In genomic region chr10:67439844-67440243, GRCm38 (mm10) we compare ENCODE assay signal across 31 mouse cellular contexts.
"Had no signal": no experiment of that assay in that cellular context is flagged by ENCODE, and none has a peak within 500 bp of the region (broad histone marks: within the 10 kb centered on the region; RNA-seq: fewer than 3 reads in every experiment).

No protein-coding gene starts in this region.

- H3K9me3 ChIP-seq: heart, embryonic 15.5 days; hindbrain, embryonic 10.5 days; hindbrain, embryonic 12.5 days; hindbrain, embryonic 13.5 days; hindbrain, embryonic 15.5 days; intestine, embryonic 15.5 days; kidney, embryonic 15.5 days had no signal

- H3K36me3 ChIP-seq: heart, embryonic 15.5 days; hindbrain, embryonic 10.5 days; hindbrain, embryonic 12.5 days; hindbrain, embryonic 13.5 days; hindbrain, embryonic 15.5 days; intestine, embryonic 15.5 days; kidney, embryonic 15.5 days had no signal

- H3K27ac ChIP-seq: heart, embryonic 15.5 days; hindbrain, embryonic 10.5 days; hindbrain, embryonic 12.5 days; hindbrain, embryonic 13.5 days; hindbrain, embryonic 14.5 days; hindbrain, embryonic 15.5 days; hindbrain, postnatal 0 days; intestine, embryonic 15.5 days; kidney, embryonic 15.5 days; kidney, postnatal 0 days; layer of hippocampus, adult 2 months; left cerebral cortex, adult 2 months had no signal

- H3K9ac ChIP-seq: heart, embryonic 15.5 days; hindbrain, embryonic 12.5 days; hindbrain, embryonic 13.5 days; hindbrain, embryonic 14.5 days; hindbrain, embryonic 15.5 days; intestine, embryonic 15.5 days; kidney, embryonic 15.5 days had no signal

- H3K4me3 ChIP-seq: heart, embryonic 15.5 days; hindbrain, embryonic 10.5 days; hindbrain, embryonic 12.5 days; hindbrain, embryonic 13.5 days; hindbrain, embryonic 15.5 days; intestine, embryonic 15.5 days; kidney, embryonic 15.5 days; layer of hippocampus, adult 2 months; left cerebral cortex, adult 2 months had no signal

- H3K4me2 ChIP-seq: heart, embryonic 15.5 days; hindbrain, embryonic 12.5 days; hindbrain, embryonic 13.5 days; hindbrain, embryonic 14.5 days; hindbrain, embryonic 15.5 days; intestine, embryonic 15.5 days; kidney, embryonic 15.5 days had no signal

- H3K4me1 ChIP-seq: heart, embryonic 15.5 days; hindbrain, embryonic 10.5 days; hindbrain, embryonic 12.5 days; hindbrain, embryonic 13.5 days; hindbrain, embryonic 15.5 days; intestine, embryonic 15.5 days; kidney, embryonic 15.5 days had no signal

- DNase-seq: heart, postnatal 10 days; heart, postnatal 14 days; heart, postnatal 36 days; heart, postnatal 4 days; kidney, adult 11 months; kidney, adult 18-20 months; kidney, adult 2 months; kidney, adult 8-10 months; kidney, adult 9 months; kidney, postnatal 10 days; kidney, postnatal 14 days; kidney, postnatal 25 days; kidney, postnatal 36 days; kidney, postnatal 4 days; layer of hippocampus, postnatal 36 days had no signal

- H3K27me3 ChIP-seq: heart, embryonic 15.5 days; hindbrain, embryonic 12.5 days; hindbrain, embryonic 13.5 days; hindbrain, embryonic 15.5 days; intestine, embryonic 15.5 days; kidney, embryonic 15.5 days had no signal

- ATAC-seq: hindbrain, embryonic 16.5 days; hindbrain, postnatal 0 days; inflammation-experienced regulatory T-cells, adult 6 months; intestine, embryonic 15.5 days; intestine, embryonic 16.5 days; intestine, postnatal 0 days had no signal
